Mouse (Mus musculus) intestine, embryonic 14.5 days (tissue): Measurements from ENCODE around the gene Hk2. TPM values are rescaled to one million over a fixed set of nuclear protein-coding genes. Genes with fewer than 3 reads are reported as not detected.
A peak's percentile ranks its signal among the peaks of the same experiment; 100 is the strongest.
"Not testable (repeated sequence)": the region's sequence is repeated elsewhere in the genome, so short reads cannot be mapped to it uniquely, and the experiment has no call there.

Source experiments
- ATAC-seq: fragments of 200-750 bp; cut with Nextera tagmentation; replicated peaks from 2 replicates; pipeline ENCODE4 v1.8.0; 2017; ENCODE audit warnings: low read depth, moderate number of reproducible peaks, moderate TSS enrichment, moderate library complexity; ENCODE audit not compliant: low FRiP score, low TSS enrichment
- DNase-seq: peaks from one replicate; pipeline ENCODE4 v3.0.0-alpha.2; 2018; ENCODE audit warnings: low spot score
- H3K27ac ChIP-seq: fragments of 300-500 bp; sonication (generic); 2 replicates; pipeline ENCODE4 v1.5.1; 2014; ENCODE audit warnings: low read depth, mild to moderate bottlenecking, control low read depth
- H3K27me3 ChIP-seq: fragments of 300-500 bp; sonication (generic); replicated peaks from 2 replicates; pipeline ENCODE4 v1.6.1; 2014; ENCODE audit warnings: low read length, control low read depth; ENCODE audit not compliant: control insufficient read depth, insufficient read depth
- H3K36me3 ChIP-seq: fragments of 300-500 bp; sonication (generic); 2 replicates; pipeline ENCODE4 v1.6.1; 2014; ENCODE audit warnings: low read length, control low read depth; ENCODE audit not compliant: control insufficient read depth, insufficient read depth
- H3K4me1 ChIP-seq: fragments of 300-500 bp; sonication (generic); replicated peaks from 2 replicates; pipeline ENCODE4 v1.6.1; 2014; ENCODE audit warnings: low read length, control low read depth, mixed read lengths; ENCODE audit not compliant: control insufficient read depth, insufficient read depth
- H3K4me2 ChIP-seq: fragments of 300-500 bp; sonication (generic); 2 replicates; pipeline ENCODE4 v1.6.1; 2014; ENCODE audit warnings: low read length
- H3K4me3 ChIP-seq: fragments of 300-500 bp; sonication (generic); 2 replicates; pipeline ENCODE4 v1.5.1; 2014; ENCODE audit warnings: low read depth, low read length, control low read depth, mixed read lengths
- H3K9ac ChIP-seq: fragments of 300-500 bp; sonication (generic); 2 replicates; pipeline ENCODE4 v1.6.1; 2014; ENCODE audit warnings: mild to moderate bottlenecking, low read length
- H3K9me3 ChIP-seq: fragments of 300-500 bp; sonication (generic); 2 replicates; pipeline ENCODE4 v1.6.1; 2016; ENCODE audit warnings: low read length, control low read depth; ENCODE audit not compliant: control insufficient read depth
- WGBS: fragments of 180-500 bp; shearing (Covaris S2); extraction: QIAGEN DNeasy Blood & Tissue Kit; methylation state at CpG from one replicate; pipeline ENCODE4 v1.1.7; 2014; 5-methylcytosine and 5-hydroxymethylcytosine counted together
- polyA plus RNA-seq: library from polyadenylated mRNA; unstranded; fragments of >200 nt; fragmentation: Nextera tagmentation; extraction: Ambion mirVana; gene quantifications from 2 replicates; pipeline ENCODE4 v1.2.1, GENCODE M21; 2014

Gene Hk2
- polyA plus RNA-seq, 1 experiment from 2014 or later, result 32.3 TPM

DNA sequence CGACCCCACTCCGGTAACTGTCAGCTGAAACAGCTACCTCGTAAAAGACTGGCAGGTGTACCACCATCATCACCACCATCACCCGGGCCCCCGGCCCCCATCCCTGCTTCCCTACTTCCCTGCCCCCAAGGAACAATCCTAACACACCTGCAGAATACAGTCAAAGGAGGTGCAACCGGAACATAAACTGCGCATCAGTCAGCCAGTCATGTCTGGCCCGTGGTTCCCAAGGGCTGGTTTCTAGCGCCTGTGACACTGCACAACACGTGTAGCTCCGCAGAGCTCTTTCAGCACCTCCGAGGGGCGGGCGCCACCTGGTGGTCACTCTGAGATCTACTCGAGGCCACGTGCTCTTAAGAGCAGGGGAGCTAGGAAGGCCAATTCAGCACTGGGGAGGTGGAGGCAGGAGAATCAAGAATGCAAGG is 71.6 kb downstream of the Hk2 start:
- H3K9ac ChIP-seq, result no peak overlapping the region
- no peak overlapping the region for H3K27ac ChIP-seq
- DNase-seq, result peak; percentile 95
- no peaks in the 10 kb centered on the region for H3K9me3 ChIP-seq
- H3K4me3 ChIP-seq, result no peak overlapping the region
- WGBS, result 30% methylated on average over 16 of the region's 16 CpGs
- no peak overlapping the region for H3K4me2 ChIP-seq
- no peaks in the 10 kb centered on the region for H3K27me3 ChIP-seq
- ATAC-seq, result peak; percentile 89
- no peaks in the 10 kb centered on the region for H3K36me3 ChIP-seq
- H3K4me1 ChIP-seq, result no peaks in the 10 kb centered on the region

DNA sequence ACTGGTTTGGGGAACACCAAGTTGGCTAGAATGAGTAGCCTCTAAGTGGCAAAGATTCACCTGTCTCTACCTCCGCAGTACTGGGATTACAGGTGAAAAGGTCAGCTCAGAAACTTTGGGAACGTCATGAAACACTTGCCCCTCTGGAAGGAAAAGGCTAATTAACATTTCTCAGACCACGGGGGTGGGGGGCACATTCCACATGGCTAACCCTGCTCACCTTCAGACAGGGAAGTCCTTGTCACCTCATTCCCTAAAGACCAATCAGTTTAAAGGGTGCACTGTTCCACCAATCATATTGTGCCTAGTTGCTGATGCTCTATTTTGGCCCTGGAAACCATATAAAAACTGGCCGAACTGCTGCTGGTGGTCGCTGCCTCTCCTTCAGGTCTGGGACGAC is 73.0 kb downstream of the Hk2 start:
- H3K4me3 ChIP-seq, result no peak overlapping the region
- WGBS, result 67% methylated on average over 6 of the region's 6 CpGs
- no peak overlapping the region for H3K9ac ChIP-seq

DNA sequence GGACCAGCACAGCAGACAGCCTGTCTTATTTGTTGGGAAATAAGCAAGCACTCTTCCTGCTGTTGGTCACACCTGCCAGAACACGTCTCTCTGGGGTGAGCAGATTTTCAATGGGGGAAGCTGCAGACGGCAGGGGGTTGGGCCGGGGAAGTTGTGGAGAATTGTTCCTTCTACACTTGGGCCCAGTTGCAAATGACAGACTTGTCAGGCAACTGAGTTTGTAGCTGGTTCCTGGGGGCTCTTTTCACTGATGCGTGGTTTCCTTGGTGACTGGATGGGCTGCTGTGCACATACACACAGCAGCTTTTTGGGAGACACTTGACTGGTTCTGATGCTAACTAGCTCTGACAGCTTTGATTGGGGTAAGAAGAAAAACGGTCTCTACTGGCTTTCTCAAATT is 74.4 kb downstream of the Hk2 start:
- Histone ChIP-seq H3K9ac (no peak overlapping the region), H3K4me3 (no peak overlapping the region), H3K4me1 (no peaks in the 10 kb centered on the region), H3K36me3 (no peaks in the 10 kb centered on the region), H3K27ac (no peak overlapping the region), H3K9me3 (no peaks in the 10 kb centered on the region), H3K27me3 (no peaks in the 10 kb centered on the region), H3K4me2 (no peak overlapping the region)
- ATAC-seq (no peak), DNase-seq (no peak)
- 47% methylated on average over 5 of the region's 5 CpGs for WGBS

More for the DNA sequence above, 73.0 kb downstream of the Hk2 start:
- DNase-seq (no peak), ATAC-seq (no peak)
- no peak overlapping the region for H3K4me2 ChIP-seq
- no peaks in the 10 kb centered on the region for H3K9me3 ChIP-seq
- H3K27me3 ChIP-seq, result no peaks in the 10 kb centered on the region
- no peaks in the 10 kb centered on the region for H3K4me1 ChIP-seq
- no peaks in the 10 kb centered on the region for H3K36me3 ChIP-seq
- no peak overlapping the region for H3K27ac ChIP-seq

DNA sequence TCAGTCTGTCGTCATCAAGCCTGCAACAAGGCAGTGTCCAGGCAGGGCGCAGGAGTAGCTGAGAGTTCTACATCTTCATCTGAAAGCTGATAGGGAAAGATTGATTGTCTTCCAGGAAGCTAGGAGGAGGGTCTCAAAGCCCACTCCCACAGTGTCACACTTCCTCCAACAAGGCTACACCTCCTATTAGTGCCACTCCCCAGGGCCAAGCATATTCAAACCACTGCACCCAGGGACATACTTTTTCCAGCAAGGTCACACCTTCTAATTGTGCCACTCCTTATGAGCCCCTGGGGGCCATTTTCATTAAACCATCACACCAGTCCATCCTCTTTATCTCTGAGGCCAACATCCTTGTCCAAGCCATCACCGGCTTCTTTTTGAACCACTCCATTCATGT is 77.5 kb downstream of the Hk2 start:
- 87% methylated on average over 3 of the region's 3 CpGs for WGBS
- Histone ChIP-seq H3K9me3 (no peaks in the 10 kb centered on the region), H3K4me3 (no peak overlapping the region), H3K27ac (no peak overlapping the region), H3K4me1 (no peaks in the 10 kb centered on the region), H3K4me2 (no peak overlapping the region), H3K27me3 (no peaks in the 10 kb centered on the region), H3K9ac (no peak overlapping the region), H3K36me3 (no peaks in the 10 kb centered on the region)
- DNase-seq (no peak), ATAC-seq (no peak)

DNA sequence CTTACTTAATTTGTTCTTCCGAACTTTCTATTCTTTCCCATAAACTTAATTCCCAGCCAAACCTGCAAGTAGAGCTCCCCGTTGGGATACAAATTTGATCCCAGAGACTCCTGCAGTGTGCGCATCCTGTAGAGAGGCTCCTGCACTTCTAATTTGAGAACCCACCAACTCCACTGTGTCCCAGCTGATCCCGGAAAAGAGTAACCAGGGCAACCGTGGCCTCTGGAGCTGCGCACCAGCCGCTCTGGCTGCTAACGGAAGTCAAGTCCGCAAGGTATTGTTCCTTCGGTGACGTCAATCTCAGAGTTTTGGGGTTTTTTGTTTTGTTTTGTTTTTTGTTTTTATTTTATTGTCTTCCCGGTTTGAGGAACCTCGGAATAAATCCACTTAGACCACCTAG is 79.6 kb downstream of the Hk2 start:
- H3K9me3 ChIP-seq, result no peaks in the 10 kb centered on the region
- H3K4me1 ChIP-seq, result no peaks in the 10 kb centered on the region
- no peak overlapping the region for H3K4me3 ChIP-seq
- H3K36me3 ChIP-seq, result no peaks in the 10 kb centered on the region
- no peaks in the 10 kb centered on the region for H3K27me3 ChIP-seq
- no peak overlapping the region for H3K9ac ChIP-seq
- no peak for DNase-seq
- WGBS, result 54% methylated on average over 13 of the region's 13 CpGs
- H3K27ac ChIP-seq, result no peak overlapping the region
- ATAC-seq, result no peak
- no peak overlapping the region for H3K4me2 ChIP-seq

DNA sequence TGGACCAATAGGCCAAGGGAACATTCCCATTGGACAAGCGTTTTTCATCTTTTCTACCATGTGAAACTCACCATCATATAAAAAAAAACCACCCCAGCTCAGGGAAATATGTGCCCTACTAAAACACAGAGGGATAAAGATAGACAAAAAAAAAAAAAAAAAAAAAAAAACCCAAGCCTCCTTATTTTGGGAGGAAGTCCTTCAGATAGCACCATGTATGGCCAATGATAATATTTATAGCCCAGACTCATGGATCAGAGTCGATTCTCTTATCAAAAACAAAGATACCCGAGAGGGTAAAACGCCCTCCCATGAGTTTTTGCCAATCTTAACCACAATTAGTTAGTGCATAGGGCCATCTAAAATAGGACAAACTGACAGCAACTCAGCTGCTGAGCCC is 84.8 kb downstream of the Hk2 start:
- Histone ChIP-seq H3K9me3 (no peaks in the 10 kb centered on the region), H3K27me3 (no peaks in the 10 kb centered on the region), H3K9ac (no peak overlapping the region), H3K4me1 (no peaks in the 10 kb centered on the region), H3K4me3 (no peak overlapping the region), H3K36me3 (no peaks in the 10 kb centered on the region), H3K4me2 (no peak overlapping the region), H3K27ac (no peak overlapping the region)
- WGBS, result 82% methylated on average over 4 of the region's 4 CpGs
- ATAC-seq (no peak), DNase-seq (no peak)

DNA sequence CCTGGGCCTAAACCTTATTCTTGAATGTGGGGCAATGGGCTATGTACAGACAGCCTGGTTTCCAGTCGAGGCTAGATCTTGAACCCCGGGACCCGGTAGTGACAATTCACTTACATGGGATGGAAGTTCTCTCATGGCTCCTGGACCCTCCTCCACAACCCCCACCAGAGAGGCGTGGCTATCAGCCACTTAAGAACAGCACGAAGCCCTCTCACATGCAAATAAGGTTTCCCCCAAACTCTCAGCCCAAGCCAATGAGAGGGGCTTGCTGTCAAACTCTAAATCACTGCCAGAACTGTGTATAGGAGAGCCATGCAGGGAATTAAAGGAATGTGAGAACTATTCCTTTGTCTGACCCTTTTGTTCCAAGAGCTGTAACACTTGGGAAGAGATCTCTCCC is 85.7 kb downstream of the Hk2 start:
- not testable (repeated sequence) for H3K27ac ChIP-seq, H3K36me3 ChIP-seq, H3K9me3 ChIP-seq, H3K4me3 ChIP-seq, DNase-seq, ATAC-seq, H3K4me1 ChIP-seq, H3K27me3 ChIP-seq, H3K9ac ChIP-seq, H3K4me2 ChIP-seq
- WGBS, result 51% methylated on average over 5 of the region's 5 CpGs

DNA sequence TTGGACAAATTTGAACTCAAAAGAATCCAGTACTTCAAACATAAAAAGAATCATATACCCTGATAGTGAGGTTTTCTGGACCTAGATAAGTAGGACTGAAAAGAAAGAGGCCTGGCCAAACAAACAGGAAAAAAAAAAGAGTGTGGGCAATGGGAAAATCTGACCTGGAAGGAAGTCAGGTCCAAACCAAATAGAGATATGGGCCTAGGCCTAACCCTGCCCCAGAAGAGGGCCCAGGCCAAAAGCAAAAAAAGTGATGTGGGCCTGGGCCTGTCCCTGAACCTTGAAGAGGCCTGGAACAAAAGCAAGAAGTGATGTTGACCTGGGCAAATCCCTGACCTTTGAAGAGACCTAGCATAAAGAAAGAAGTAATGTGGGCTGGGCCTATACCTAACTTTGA is 90.1 kb downstream of the Hk2 start:
- no peaks in the 10 kb centered on the region for H3K27me3 ChIP-seq
- no peaks in the 10 kb centered on the region for H3K9me3 ChIP-seq
- DNase-seq, result no peak
- H3K4me3 ChIP-seq, result no peak overlapping the region
- no peaks in the 10 kb centered on the region for H3K36me3 ChIP-seq
- H3K27ac ChIP-seq, result no peak overlapping the region
- ATAC-seq, result no peak
- no peak overlapping the region for H3K4me2 ChIP-seq
- no peak overlapping the region for H3K9ac ChIP-seq
- H3K4me1 ChIP-seq, result no peaks in the 10 kb centered on the region

DNA sequence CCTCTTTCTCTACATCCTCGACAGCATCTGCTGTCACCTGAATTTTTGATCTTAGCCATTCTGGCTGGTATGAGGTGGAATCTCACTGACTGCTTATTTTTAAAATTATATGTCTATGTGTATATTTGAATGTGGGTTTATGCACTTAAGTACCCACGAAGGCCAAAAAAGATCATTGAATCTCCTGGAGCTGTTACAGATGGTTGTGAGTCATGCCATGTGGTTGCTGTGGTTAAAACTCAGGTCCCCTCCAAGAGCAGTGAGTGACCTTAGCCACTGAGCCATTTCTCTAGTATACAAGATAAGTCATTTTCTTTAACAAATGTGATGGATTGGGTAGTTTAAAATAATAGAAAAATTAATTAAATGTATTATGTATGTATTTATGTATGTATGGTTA is 95.0 kb downstream of the Hk2 start:
- DNase-seq, result not testable (repeated sequence)

More for the DNA sequence above, 95.0 kb downstream of the Hk2 start:
- H3K4me1 ChIP-seq, H3K9me3 ChIP-seq, H3K4me3 ChIP-seq, H3K9ac ChIP-seq, H3K36me3 ChIP-seq, H3K27ac ChIP-seq, ATAC-seq, H3K4me2 ChIP-seq, H3K27me3 ChIP-seq: not testable (repeated sequence)
- WGBS, result 87% methylated on average over 2 of the region's 2 CpGs
